Mouse (Mus musculus) bone marrow, adult 2 months (tissue): ENCODE data around the gene Mtmr4. TPM values are rescaled to one million over a fixed set of nuclear protein-coding genes. Genes with fewer than 3 reads are reported as not detected.

Experiments
- H3K27ac ChIP-seq: fragments of 200-500 bp; 2 replicates; pipeline ENCODE4 v1.5.1; 2012; ENCODE audit warnings: low read depth, mild to moderate bottlenecking, control low read depth, inconsistent platforms, low read length; ENCODE audit not compliant: control insufficient read depth, poor library complexity, insufficient read depth
- H3K4me1 ChIP-seq: fragments of 200-500 bp; 2 replicates; pipeline ENCODE4 v1.6.1; 2011; ENCODE audit warnings: low read length; ENCODE audit not compliant: control insufficient read depth, insufficient read depth
- H3K4me3 ChIP-seq: fragments of 200-500 bp; replicated peaks from 2 replicates; pipeline ENCODE3; 2011; ENCODE audit warnings: mild to moderate bottlenecking, low read depth, low read length, control low read depth; ENCODE audit not compliant: control insufficient read depth
- CTCF ChIP-seq: fragments of 200-500 bp; IDR thresholded peaks from 2 replicates; pipeline ENCODE4 v1.5.1; 2011; ENCODE audit warnings: low read length, control low read depth; ENCODE audit not compliant: control insufficient read depth, insufficient read depth
- POLR2A ChIP-seq: fragments of 200-500 bp; IDR thresholded peaks from 2 replicates; pipeline ENCODE4 v1.6.1; 2011; ENCODE audit warnings: low read depth, mild to moderate bottlenecking, control low read depth, low read length, borderline replicate concordance; ENCODE audit not compliant: control insufficient read depth
- WGBS: fragments of 180-500 bp; shearing (Covaris S2); methylation state at CpG from one replicate; pipeline ENCODE4 v1.1.7; 2018; 5-methylcytosine and 5-hydroxymethylcytosine counted together
- polyA plus RNA-seq: library from polyadenylated mRNA; stranded (reverse); fragments of >200 nt; gene quantifications from 2 replicates; pipeline ENCODE4 v1.2.4, GENCODE M21; 2011; ENCODE audit warnings: low replicate concordance; ENCODE audit not compliant: missing spikeins, insufficient read depth, insufficient read length

Gene Mtmr4
- polyA plus RNA-seq, 1 experiment, result 9.0 TPM

DNA sequence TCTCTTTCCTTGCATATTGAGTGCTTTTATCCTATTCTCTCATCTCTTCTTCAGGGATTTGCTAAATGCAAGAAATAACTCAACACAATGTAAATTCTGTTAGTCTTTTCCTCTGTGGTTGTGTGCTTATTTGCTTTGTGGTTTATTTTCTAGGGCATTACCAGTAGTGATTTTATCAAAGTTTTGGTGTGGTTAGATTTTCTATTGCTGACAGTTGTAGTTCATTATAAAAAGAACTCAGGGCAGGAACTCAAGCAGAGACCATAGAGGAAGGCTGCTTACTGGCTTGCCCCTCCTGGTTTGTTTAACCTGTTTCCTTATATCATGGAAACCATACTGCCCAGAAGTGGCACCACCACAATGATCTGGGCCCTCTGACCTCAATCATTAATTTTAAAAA is 50.9 kb downstream of the Mtmr4 start:
- TF ChIP-seq CTCF, result no peak
- no peak for TF ChIP-seq POLR2A
- Histone ChIP-seq H3K27ac (no peak overlapping the region), H3K4me3 (no peak overlapping the region), H3K4me1 (no peaks in the 10 kb centered on the region)

DNA sequence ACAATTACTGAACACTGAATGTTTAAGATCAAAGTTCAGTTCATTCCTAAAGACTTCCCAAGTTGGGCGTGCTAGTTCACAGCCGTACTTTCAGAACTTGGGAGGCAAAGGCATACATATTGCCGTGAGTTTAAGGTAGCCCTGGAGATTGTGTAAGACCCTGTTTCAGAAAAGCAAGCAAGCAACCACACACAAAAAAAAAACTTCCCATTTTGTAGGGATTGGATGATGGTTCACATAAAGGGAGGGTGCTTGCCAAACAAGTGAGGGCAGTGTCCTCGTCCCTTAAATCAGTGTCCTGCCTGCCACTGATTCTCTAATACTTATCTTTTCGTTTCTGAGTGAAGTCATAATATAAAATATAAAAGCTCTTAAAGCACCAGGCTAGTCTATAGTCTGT is 62.7 kb downstream of the Mtmr4 start:
- Histone ChIP-seq H3K27ac (no peak overlapping the region), H3K4me1 (no peaks in the 10 kb centered on the region), H3K4me3 (no peak overlapping the region)
- 29% methylated on average over 5 of the region's 5 CpGs for WGBS
- TF ChIP-seq POLR2A (no peak), CTCF (no peak)

DNA sequence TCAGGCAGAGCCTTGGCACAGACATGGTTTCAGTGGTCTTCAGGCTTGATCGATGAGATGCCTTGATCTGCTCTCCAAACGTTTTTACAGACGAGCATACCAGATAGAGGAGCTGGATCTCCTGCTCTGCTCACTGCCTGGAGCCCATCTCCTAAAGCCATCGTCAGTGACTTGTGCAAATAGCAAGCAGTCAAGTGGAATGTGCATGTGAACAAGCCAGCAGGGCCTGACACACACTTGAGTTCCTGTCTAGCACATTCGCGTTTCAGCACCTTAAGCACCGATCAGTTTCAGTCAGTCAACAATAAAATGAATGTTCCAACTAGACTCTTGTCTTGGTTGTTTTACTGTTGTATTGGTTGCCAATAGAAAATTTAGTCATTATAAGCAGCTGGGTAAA is 67.3 kb downstream of the Mtmr4 start:
- 78% methylated on average over 7 of the region's 7 CpGs for WGBS

DNA sequence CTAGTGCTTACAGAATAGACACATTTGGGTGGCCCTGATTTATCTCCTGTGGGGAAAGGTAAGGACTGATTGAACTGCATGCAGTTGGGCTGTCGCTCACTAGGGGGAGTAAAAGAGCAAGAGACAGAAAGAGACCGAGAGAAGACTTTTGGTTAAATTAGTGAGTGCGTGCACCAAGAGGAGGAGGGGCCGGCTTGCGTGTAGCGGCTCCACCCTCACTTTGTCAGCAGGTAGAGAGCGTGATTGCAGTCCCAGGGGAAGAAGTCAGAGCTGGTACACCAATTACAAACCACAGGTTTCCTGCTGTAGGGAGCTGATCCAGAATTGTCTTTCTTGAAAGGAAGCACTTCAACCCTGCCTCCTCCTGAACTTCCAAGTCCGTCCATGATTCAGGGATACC is 70.4 kb downstream of the Mtmr4 start, which contains the start of gene Rnf43:
TSS of gene Rnf43 (plus strand) at position 316 of the 400 bp plus-strand sequence.
- Histone ChIP-seq H3K4me3 (peak within 1 kb of the TSS; percentile 16), H3K4me1 (no peaks in the 10 kb centered on the region), H3K27ac (no peak within 1 kb of the TSS)
- TF ChIP-seq POLR2A (no peak), CTCF (no peak; the same call in 1 of the 2 replicates)
- WGBS, result under 1% methylated on average over 8 of the region's 8 CpGs

More for the DNA sequence above, 67.3 kb downstream of the Mtmr4 start:
- no peaks in the 10 kb centered on the region for H3K4me1 ChIP-seq
- no peak overlapping the region for H3K4me3 ChIP-seq
- no peak overlapping the region for H3K27ac ChIP-seq
- TF ChIP-seq POLR2A (no peak), CTCF (no peak)

DNA sequence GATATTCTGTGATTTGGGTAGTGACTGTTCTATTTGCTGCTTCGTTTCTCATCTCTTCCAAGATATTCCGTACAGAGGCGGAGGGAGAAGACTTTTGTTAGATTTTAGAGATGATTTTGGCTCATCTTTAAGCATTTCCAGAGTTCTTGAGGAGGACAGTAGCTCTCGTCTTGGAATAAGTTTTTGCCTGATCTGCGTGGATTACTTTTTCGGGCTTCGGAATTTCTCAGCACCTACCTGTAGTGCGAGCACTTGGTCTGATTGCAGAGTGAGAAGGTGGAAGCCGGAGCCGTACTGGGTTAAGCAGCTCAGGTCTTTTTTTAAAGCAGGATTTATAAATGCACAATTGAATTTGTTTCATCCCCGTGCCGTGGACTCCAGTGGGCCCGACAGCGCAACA is 70.9 kb downstream of the Mtmr4 start:
- Histone ChIP-seq H3K4me1 (no peaks in the 10 kb centered on the region), H3K27ac (no peak overlapping the region), H3K4me3 (peak overlapping the region; percentile 11)
- TF ChIP-seq CTCF, result no peak
- TF ChIP-seq POLR2A, result no peak
- 18% methylated on average over 14 of the region's 14 CpGs for WGBS

DNA sequence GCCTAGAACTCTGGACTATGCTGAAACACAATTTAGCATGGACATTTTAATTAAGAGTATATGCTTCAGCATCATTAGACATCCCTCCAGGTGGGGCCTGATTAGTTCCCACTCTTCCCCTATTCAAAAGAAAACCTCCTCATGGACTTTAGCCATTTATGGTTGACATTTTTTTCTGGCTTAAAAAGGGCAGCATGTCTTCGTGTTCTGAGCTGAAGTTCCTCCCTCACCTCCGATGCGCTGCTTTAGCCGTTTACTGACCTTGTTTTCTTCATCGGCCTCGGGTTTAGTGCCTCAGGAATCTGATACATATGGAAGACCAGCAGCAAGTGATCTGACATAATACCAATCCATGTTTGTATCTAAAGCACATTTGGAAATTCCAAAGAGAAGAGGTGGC is 72.0 kb downstream of the Mtmr4 start:
- 82% methylated on average over 6 of the region's 6 CpGs for WGBS
- TF ChIP-seq POLR2A, result no peak
- TF ChIP-seq CTCF, result no peak
- H3K27ac ChIP-seq, result no peak overlapping the region
- H3K4me3 ChIP-seq, result no peak overlapping the region
- no peaks in the 10 kb centered on the region for H3K4me1 ChIP-seq

DNA sequence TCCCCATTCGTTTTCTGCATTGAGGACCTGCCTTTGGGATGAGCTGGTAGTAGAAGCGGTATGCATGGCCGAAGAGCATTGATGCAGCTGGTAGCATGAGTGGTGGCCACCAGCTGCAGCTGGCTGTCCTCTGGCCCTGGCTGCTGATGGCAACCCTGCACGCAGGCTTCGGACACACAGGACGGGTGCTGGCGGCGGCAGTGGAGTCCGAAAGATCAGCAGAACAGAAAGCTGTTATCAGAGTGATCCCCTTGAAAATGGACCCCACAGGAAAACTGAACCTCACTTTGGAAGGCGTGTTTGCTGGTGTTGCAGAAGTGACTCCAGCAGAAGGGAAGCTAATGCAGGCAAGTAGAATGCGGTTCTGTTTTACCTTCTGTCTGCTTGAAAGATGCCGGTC is 72.6 kb downstream of the Mtmr4 start:
- 82% methylated on average over 12 of the region's 12 CpGs for WGBS
- TF ChIP-seq CTCF (no peak), POLR2A (no peak)
- Histone ChIP-seq H3K27ac (no peak overlapping the region), H3K4me1 (no peaks in the 10 kb centered on the region), H3K4me3 (peak overlapping the region; percentile 0)

DNA sequence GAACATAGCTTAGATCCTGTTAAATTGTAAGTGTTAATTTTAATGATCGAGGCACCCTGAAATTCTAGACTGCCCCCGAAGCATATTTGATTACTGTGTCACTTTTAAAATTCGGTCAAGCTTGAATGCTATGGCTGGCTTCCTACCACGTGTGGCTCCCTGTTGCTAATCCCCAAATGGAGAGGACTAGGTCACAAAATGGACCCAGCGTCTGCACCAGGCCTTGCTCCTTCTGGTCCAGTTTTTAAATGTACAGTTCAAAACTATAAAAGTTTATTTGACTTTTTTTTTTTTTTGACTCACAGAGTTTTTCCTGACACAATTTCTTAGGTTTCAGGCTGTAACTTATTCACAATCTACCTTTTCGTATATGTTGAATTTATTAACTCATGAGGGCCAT is 73.3 kb downstream of the Mtmr4 start:
- WGBS, result 75% methylated on average over 6 of the region's 6 CpGs
- no peak overlapping the region for H3K4me3 ChIP-seq

DNA sequence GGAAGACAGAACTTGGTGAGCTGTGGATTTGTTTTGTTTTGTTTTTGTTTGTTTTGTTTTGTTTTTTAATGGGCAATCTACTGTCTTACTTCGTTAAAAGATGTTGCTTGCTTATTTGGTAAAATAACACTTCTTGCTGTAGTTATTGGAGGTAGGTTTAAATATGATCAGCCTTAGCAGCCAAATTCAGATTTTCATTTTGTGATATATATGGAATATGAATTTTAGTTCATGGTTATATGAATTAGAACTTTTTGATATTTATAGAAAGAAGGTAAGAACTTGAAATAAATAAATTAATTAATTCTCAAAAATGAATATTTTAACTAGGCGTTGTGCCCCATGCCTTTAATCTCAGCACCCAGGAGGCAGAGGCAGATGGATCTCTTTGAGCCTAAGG is 73.7 kb downstream of the Mtmr4 start:
- no peak overlapping the region for H3K4me3 ChIP-seq
- TF ChIP-seq POLR2A (no peak), CTCF (no peak)
- 85% methylated on average over 2 of the region's 2 CpGs for WGBS
- no peaks in the 10 kb centered on the region for H3K4me1 ChIP-seq
- no peak overlapping the region for H3K27ac ChIP-seq

More for the DNA sequence above, 73.3 kb downstream of the Mtmr4 start:
- no peak overlapping the region for H3K27ac ChIP-seq
- no peaks in the 10 kb centered on the region for H3K4me1 ChIP-seq
- no peak for TF ChIP-seq CTCF
- TF ChIP-seq POLR2A, result no peak

Other genes starting within 250 kb of the Mtmr4 start
- 1.5 and 2.9 TPM in 2 replicates for gene Ppm1e, start 233.1 kb upstream of the Mtmr4 start, polyA plus RNA-seq
- 9.6 and 11.6 TPM in 2 replicates for gene Rad51c, start 187.2 kb upstream of the Mtmr4 start, polyA plus RNA-seq
- gene Tex14, start 187.1 kb upstream of the Mtmr4 start, polyA plus RNA-seq, result 1.5 TPM in 1 of 2 replicates, not detected in the other
- gene Gm11492, start 25.5 kb upstream of the Mtmr4 start, polyA plus RNA-seq, result not detected in 2 replicates
- gene Sept4, start 23.3 kb upstream of the Mtmr4 start, polyA plus RNA-seq, result 17.5 and 35.6 TPM in 2 replicates
- not detected in 2 replicates for gene Hsf5, start 25.0 kb downstream of the Mtmr4 start, polyA plus RNA-seq
- gene Rnf43, start 70.6 kb downstream of the Mtmr4 start, polyA plus RNA-seq, result 0.97 and 3.9 TPM in 2 replicates
- 38.9 and 127 TPM in 2 replicates for gene Supt4a, start 145.4 kb downstream of the Mtmr4 start, polyA plus RNA-seq
- gene Tspoap1, start 168.4 kb downstream of the Mtmr4 start, polyA plus RNA-seq, result 18.0 and 50.9 TPM in 2 replicates
- 330 and 630 TPM in 2 replicates for gene Mpo, start 201.4 kb downstream of the Mtmr4 start, polyA plus RNA-seq
- not detected in 2 replicates for gene Lpo, start 236.1 kb downstream of the Mtmr4 start, polyA plus RNA-seq